Comparison of ENCODE assay signal across 9 mouse cellular contexts in the genomic region with DNA sequence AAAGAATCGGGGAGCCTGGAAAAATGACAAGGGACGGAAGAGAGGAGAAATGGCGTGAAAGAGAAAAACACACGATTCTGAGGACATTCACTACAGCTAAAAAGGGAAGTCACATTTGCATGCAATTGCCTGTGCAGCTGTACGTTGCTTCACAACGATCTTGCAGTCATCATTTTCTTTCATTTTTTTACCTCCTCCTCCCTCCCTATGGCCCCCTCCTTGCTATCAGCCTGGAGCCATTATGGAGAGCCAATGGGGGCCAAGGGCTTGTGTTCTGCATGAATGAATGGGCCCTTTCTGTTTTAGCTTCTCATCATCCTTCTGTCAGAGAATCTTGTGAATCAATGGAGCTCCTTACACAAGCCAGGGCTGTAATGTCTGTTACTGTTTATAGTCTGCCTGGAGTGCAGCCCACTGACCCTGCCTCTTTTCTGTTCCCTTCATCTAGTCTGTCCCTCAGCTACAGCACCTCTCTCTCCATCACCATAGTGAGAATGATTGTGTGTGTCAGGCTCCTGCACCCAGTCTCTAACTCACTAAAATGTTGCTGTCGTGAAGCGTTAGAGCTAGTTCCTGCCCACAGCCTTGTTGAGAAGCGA. TPM values are rescaled to one million over a fixed set of nuclear protein-coding genes. Genes with fewer than 3 reads are reported as not detected.
DNase-seq lines count a peak whose midpoint lies in the region; ATAC-seq lines count a peak whose summit lies in the region.
"Had no signal": no experiment of that assay in that cellular context is flagged by ENCODE, and none has a peak within 500 bp of the region (broad histone marks: within the 10 kb centered on the region; RNA-seq: fewer than 3 reads in every experiment).

No protein-coding gene starts in this region.

- no peak overlapping the region for H3K4me3 ChIP-seq in heart, embryonic 13.5 days
- no peak overlapping the region for H3K4me3 ChIP-seq in heart, embryonic 12.5 days
- H3K4me3 ChIP-seq in forebrain, embryonic 13.5 days = no peak overlapping the region
- H3K4me3 ChIP-seq: limb, embryonic 12.5 days had no signal

- peak overlapping the region; percentile 76 for H3K27ac ChIP-seq in heart, embryonic 13.5 days (replicated peaks)
- no peak overlapping the region for H3K27ac ChIP-seq in heart, embryonic 12.5 days (ENCODE audit: poor library complexity, severe bottlenecking)
- H3K27ac ChIP-seq in forebrain, embryonic 13.5 days = no peak overlapping the region
- H3K27ac ChIP-seq: limb, embryonic 12.5 days had no signal

- peaks cover 44% of the 10 kb centered on the region for H3K4me1 ChIP-seq in heart, embryonic 13.5 days
- H3K4me1 ChIP-seq in heart, embryonic 12.5 days (replicated peaks) = peaks cover 40% of the 10 kb centered on the region
- H3K4me1 ChIP-seq in forebrain, embryonic 13.5 days = peaks cover 20% of the 10 kb centered on the region

- ATAC-seq in heart, embryonic 13.5 days (ENCODE audit: extremely low read depth, insufficient number of reproducible peaks, low FRiP score, low TSS enrichment) = no peak
- no peak for ATAC-seq in heart, embryonic 12.5 days (ENCODE audit: insufficient number of reproducible peaks, low FRiP score)
- peak; percentile 51 for ATAC-seq in forebrain, embryonic 13.5 days
- peak; percentile 78 for ATAC-seq in monocyte, adult 5-6 weeks (replicated peaks; ENCODE audit: insufficient number of reproducible peaks, low FRiP score, low TSS enrichment, poor library complexity, severe bottlenecking)

- H3K9ac ChIP-seq in heart, embryonic 13.5 days = no peak overlapping the region
- no peak overlapping the region for H3K9ac ChIP-seq in heart, embryonic 12.5 days
- no peak overlapping the region for H3K9ac ChIP-seq in forebrain, embryonic 13.5 days
- H3K9ac ChIP-seq: limb, embryonic 12.5 days had no signal

- no peaks in the 10 kb centered on the region for H3K9me3 ChIP-seq in heart, embryonic 13.5 days
- no peaks in the 10 kb centered on the region for H3K9me3 ChIP-seq in heart, embryonic 12.5 days (replicated peaks)
- H3K9me3 ChIP-seq in forebrain, embryonic 13.5 days (replicated peaks) = no peaks in the 10 kb centered on the region
- H3K9me3 ChIP-seq: limb, embryonic 12.5 days had no signal

- 0 out of 2 replicates have a peak, but pooled peaks cover 4% of the 10 kb centered on the region for H3K27me3 ChIP-seq in heart, embryonic 13.5 days (replicated peaks)
- no peaks in the 10 kb centered on the region for H3K27me3 ChIP-seq in heart, embryonic 12.5 days (replicated peaks)
- peaks cover 88% of the 10 kb centered on the region for H3K27me3 ChIP-seq in forebrain, embryonic 13.5 days
- H3K27me3 ChIP-seq: limb, embryonic 12.5 days had no signal

- peak overlapping the region; percentile 41; the same call in 1 of the 2 replicates for H3K4me2 ChIP-seq in heart, embryonic 13.5 days
- no peak overlapping the region for H3K4me2 ChIP-seq in heart, embryonic 12.5 days
- H3K4me2 ChIP-seq in forebrain, embryonic 13.5 days = no peak overlapping the region
- H3K4me2 ChIP-seq: limb, embryonic 12.5 days had no signal

- peak; percentile 47 for DNase-seq in retina, postnatal 1 day
- DNase-seq in retina, embryonic 14.5 days (ENCODE audit: low spot score) = no peak
- no peak for DNase-seq in frontal cortex, postnatal 14 days (ENCODE audit: low spot score in 2 of 2)
- no peak for DNase-seq in urinary bladder, postnatal 4 days (ENCODE audit: low spot score in 2 of 2)

- H3K36me3 ChIP-seq in heart, embryonic 13.5 days = no peaks in the 10 kb centered on the region
- H3K36me3 ChIP-seq in heart, embryonic 12.5 days = no peaks in the 10 kb centered on the region
- H3K36me3 ChIP-seq in forebrain, embryonic 13.5 days (ENCODE audit: poor library complexity, severe bottlenecking) = no peaks in the 10 kb centered on the region
- H3K36me3 ChIP-seq: limb, embryonic 12.5 days had no signal

- 75% methylated on average over 9 of the region's 9 CpGs for WGBS in heart, embryonic 13.5 days
- 66% methylated on average over 9 of the region's 9 CpGs for WGBS in heart, embryonic 12.5 days
- 43% methylated on average over 9 of the region's 9 CpGs for WGBS in forebrain, embryonic 13.5 days

RNA-seq across cellular contexts. Expression of a gene that starts 32.2 kb away (rescaled TPM):
- polyA plus RNA-seq in heart, embryonic 13.5 days (2015; fragmentation: Nextera tagmentation; extraction: Ambion mirVana) = 46.9 and 48.3 TPM in 2 replicates
- 65.6 and 68.1 TPM in 2 replicates for polyA plus RNA-seq in heart, embryonic 12.5 days (2016; fragmentation: Nextera tagmentation; extraction: Ambion mirVana)
- polyA plus RNA-seq in forebrain, embryonic 13.5 days (2015; fragmentation: Nextera tagmentation; extraction: Ambion mirVana) = 16.0 and 16.7 TPM in 2 replicates
- total RNA-seq in monocyte, adult 5-6 weeks (2017) = 274 to 532 TPM (median 291 TPM) in 3 replicates

Comparison
In these comparisons a context has a peak if more than half of its experiments do, and no peak if none do; other contexts are left out.
1. ATAC-seq: peak in forebrain, embryonic 13.5 days (single experiment) and monocyte, adult 5-6 weeks (single experiment); none in heart, embryonic 13.5 days (single experiment) and heart, embryonic 12.5 days (single experiment).